Mouse (Mus musculus) kidney, postnatal 14 days (tissue): ENCODE data around the gene Ctu2.

ENCODE experiments used
- DNase-seq: peaks from one replicate; pipeline ENCODE4 v3.0.0; 2022; ENCODE audit warnings: mixed read lengths

The Ctu2 gene

GRCm38 (mm10) chr8:122475580-122476320, at the start of gene Ctu2, which contains the start of gene Rnf166:
TSS of gene Ctu2 (plus strand) at chr8:122476143.
TSS of gene Rnf166 (minus strand) at chr8:122476064.
- DNase-seq = peak; percentile 96

GRCm38 (mm10) chr8:122426145-122426544, 49.8 kb upstream of the Ctu2 start:
- no peak for DNase-seq

DNA sequence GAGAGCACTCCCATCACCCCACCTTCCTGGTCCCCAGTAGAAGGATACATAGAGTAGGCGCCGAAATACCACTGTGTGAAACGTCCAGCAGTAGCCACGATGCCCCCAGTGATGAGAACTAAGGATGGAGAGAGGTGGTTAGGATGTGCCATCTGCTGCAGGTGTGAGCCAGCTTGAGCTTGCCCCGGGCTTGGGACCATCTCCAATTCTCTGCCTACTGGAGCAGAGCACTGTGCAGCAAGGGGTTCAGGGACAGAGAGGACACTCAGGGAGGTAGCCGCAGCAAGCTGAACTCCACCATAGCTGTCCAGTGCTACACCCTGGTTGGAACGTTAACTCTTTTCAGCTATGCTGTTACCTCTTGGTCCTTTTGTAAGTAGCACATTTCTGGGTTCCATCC, 48.3 kb upstream of the Ctu2 start:
- no peak for DNase-seq

DNA sequence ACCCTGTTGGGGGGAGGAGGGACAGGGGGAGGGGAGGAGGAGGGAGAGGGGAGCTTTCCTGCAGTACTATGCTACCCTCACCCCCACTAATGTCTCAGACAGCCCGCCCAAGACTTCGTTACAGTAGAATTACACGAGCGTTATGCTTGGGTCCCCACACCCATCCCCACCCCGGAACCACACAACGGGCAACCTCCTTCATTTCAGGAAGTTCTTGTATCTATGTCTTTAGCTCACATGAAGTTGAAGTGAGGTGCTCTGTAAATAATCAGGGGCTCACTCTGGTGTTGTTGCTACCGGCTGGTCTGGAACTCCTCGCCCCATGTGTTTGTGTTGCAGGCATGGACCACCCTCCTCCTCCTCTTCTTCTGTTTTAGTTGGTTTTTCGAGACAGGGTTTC, 47.8 kb upstream of the Ctu2 start:
- no peak for DNase-seq

GRCm38 (mm10) chr8:122430058-122430636, 45.8 kb upstream of the Ctu2 start:
- no peak for DNase-seq

DNA sequence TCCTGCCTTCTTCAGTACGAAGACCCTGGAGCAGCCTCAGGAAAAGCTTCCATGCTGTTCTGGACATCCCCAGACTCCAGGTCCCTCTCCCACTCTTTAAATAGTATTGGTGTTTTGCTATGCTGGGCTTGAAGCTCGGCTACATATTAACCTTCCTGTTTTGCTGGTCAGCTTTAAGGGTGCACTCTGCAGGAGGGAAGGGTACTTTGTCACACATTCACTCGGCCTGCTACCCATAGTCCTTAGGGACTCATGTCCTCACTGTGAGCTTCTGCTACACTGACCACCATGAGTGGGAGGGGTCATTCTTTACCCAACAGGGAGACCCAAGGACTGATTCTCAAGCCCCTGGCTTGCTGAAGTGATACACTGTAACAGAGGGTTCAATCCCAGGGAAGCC, 45.3 kb upstream of the Ctu2 start:
- DNase-seq = peak; percentile 69

DNA sequence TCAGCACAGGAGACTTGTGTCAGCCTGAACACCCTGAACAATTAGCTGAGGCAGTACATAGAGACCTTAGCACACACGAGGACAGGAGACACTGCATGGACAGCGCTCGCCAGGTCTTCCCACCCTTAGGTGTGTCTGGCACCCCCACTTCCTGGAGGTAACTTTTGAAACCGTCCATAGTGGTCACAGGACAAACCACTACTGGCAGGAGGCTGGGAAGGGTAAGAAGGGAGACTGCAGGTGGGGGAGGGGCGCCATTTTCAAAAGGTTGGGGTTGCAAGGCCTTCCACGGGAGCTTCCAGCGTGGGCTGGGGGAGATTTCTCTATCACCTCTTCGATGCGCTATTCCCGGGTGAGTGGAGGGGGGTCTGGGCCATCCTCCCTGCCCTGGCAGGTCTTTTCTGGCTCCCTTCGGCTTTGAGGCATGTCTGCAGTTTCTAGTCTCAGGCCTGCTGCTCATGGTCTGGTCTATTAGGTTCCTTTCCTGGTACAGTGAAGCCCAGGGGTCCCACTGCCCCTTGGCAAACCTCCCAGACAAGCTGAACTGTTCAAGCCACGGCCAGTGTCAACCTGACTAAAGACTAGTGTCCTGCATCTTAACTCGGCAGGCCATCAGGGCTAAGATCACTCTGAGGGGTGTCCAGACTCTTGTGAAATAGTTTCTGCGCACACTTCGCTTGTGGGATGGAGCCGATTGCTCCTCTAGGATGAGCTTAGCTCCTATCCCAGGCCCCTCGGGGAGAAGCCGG, 44.1 kb upstream of the Ctu2 start:
- DNase-seq = peak; percentile 48

DNA sequence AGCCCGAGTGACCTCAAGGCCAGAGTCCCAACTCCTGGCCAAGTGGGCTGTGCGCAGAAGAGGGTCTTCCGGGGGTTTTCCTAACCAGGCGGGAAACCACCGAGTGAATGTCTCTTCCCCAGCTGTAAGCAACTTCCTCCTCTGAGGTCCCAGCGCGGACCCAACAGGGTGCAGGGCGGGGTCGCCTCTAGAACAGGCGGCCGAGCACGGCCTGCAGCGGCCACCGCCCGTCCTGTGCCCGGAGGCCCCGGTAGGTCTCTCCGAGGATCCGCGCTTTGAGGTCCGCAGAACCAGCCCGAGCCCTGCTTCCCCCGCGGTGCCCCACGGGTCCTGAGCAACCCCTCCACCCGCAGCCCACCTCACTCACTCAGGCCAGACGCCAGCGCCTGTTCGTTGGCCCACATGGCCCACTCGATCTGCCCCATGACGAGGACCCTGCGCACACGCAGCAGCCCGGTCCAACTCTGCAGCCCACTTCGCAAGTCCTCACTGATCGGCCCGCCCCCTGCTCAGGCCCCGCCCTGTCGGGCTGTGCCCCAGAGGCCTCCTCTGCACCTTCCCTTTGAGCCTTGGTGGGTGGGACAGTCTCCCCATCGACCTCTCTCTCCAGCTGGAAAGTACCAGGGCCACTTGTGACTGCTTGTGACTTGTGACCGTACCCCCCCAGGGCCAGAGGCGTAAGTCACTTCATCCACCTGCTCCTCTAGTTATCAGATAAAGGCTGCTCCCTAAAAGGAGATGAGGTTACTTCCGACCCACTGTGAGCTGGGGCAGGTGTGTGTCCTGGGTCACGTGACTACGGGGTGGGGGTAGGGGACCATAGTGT, 43.3 kb upstream of the Ctu2 start, which contains the start of gene Cyba:
Gene Cyba (minus strand): TSS at position 488 of the 826 bp plus-strand sequence.
- peak; percentile 88 for DNase-seq

GRCm38 (mm10) chr8:122433269-122433905, 42.6 kb upstream of the Ctu2 start:
- no peak for DNase-seq

- no peak for DNase-seq
Observed at GRCm38 (mm10) chr8:122435375-122435774, 40.6 kb upstream of the Ctu2 start.

- DNase-seq = no peak
Observed at GRCm38 (mm10) chr8:122436146-122436545, 39.8 kb upstream of the Ctu2 start.

GRCm38 (mm10) chr8:122436586-122437125, 39.3 kb upstream of the Ctu2 start:
- no peak for DNase-seq

- no peak for DNase-seq
Observed at GRCm38 (mm10) chr8:122437708-122438331, 38.1 kb upstream of the Ctu2 start.

DNA sequence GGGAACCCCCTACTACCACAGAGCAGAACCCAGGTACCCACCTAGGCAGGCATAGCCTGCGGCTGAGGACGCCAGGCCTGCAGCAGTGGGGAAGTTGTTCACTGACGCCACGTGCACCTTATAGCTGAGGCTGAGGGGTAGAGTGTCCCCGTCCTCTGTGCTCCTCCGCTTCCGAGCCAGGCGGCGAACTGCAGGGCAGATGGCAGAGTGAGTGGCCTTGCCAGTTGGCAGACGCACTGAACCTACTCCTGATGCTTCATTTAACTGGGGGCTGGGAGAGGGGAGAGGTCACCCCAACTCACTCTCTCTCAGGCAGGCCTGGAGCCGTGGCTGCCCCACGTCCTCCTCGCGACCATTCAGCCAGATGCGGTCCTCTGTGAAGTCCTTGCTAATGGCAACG, 36.6 kb upstream of the Ctu2 start:
- DNase-seq = no peak

GRCm38 (mm10) chr8:122441326-122441725, 34.6 kb upstream of the Ctu2 start:
- DNase-seq = no peak

- no peak for DNase-seq
Observed at GRCm38 (mm10) chr8:122442356-122442755, 33.6 kb upstream of the Ctu2 start.

GRCm38 (mm10) chr8:122442781-122443180, 33.2 kb upstream of the Ctu2 start:
- no peak for DNase-seq

DNA sequence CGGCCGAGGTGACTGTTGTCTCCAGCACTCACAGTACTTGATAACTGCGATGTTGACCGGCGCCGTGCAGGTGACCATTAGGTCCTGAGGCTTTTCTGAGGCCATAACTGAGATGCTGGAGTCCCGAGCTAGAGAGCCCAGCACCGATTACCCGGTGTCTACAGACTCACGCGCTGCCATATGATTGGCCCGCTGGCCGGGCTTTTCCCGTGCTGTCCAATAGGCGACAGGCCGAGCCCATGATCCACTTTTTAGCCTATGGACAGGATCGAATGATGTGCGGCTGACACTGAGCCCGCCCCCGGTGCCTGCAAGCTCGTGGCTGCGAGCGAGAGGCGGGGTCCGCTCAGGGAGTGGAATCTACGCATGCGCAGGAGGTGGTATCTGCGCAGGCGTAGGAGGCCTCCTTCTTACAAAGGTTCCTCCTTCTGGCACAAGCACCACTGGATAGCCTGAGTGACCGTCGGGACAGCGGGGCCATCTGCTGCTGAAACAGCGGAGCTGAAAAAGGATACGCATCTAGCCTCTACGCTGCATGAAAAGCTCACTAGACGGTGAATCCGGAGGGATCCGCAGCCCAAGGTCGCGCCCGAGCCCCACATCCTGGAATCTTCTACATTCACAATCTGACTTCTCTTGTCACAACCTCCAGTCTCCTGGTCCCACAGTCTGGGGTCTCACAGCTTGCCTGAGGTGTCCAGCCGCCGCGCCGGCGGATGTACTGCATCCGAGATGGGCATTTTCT, 32.5 kb upstream of the Ctu2 start, which contains the start of gene Mvd:
Gene Mvd (minus strand): TSS at position 161 of the 745 bp plus-strand sequence.
- DNase-seq = peak; percentile 100

DNA sequence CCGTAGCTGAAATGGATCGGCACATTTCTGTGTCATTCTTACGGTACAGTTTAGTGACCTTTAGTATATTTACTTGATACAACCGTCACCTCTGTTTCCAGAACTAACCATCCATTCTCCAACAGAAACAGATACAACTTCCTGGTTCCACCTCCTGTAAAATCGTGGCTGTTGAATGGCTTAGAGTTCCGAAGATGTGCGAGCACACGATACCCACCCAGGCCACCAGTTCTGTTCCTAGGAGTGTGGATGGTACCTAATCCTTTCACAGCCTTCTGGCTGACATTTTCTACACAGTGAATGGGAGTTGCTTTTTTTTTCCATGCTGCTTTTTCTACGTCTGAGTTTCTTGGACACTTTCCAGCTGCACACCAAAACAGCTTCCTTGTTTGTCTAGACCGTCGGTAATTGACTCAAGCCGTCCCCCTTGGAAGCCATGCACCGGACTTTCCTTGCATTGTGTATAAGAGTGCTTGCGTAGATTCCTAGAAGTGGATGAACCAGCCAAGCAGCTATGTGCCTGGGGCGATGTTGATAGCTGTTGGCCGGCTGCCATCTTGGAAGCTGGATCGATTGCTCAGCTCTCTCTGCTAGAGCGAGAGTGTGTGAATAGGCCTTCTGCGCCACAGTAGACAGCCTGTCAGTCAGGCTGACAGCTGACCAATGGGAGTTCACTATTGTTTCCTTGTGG, 31.7 kb upstream of the Ctu2 start:
- peak; percentile 91 for DNase-seq

DNA sequence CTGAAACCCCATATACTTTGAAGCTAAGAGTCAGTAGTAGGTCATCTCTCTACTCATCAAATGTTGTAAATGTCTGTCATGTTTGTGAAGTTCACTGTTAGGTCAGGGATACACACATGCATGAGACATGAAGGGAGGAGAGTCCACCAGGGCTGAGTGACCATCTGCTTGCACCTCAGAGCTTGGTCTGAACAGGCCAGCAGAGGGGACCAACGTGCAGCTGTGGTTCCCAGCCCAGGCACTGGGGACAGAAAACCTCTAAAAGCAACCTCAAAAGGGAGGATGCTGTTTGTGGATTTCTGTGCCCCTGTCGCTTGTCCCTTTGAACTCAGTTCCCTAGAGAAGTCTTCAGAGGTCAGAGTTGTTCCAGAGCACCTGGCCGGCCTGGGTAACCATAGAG, 30.7 kb upstream of the Ctu2 start:
- no peak for DNase-seq
